Mouse (Mus musculus) myocyte (in vitro differentiated cells): Measurements from ENCODE around the gene Ndc1.

Experiments
- MAX ChIP-seq: IDR thresholded peaks from one replicate; pipeline ENCODE4 v1.6.1; 2011; ENCODE audit warnings: low read depth, mild to moderate bottlenecking, control low read depth
- MYOG ChIP-seq, 3 experiments: IDR thresholded peaks; one replicate each; pipeline ENCODE4 v1.6.1; 2011; ENCODE audit warnings: control low read depth in 2 of 3, low read depth in 2 of 3, mild to moderate bottlenecking in 2 of 3; ENCODE audit not compliant: insufficient read length in 2 of 3, control insufficient read depth in 1 of 3, insufficient read depth in 1 of 3
- POLR2A ChIP-seq: IDR thresholded peaks from one replicate; pipeline ENCODE4 v1.6.1; 2011; ENCODE audit warnings: low read depth, mild to moderate bottlenecking, control low read depth, moderate library complexity; ENCODE audit not compliant: insufficient read length
- REST ChIP-seq: IDR thresholded peaks from one replicate; pipeline ENCODE4 v1.6.1; 2011; ENCODE audit warnings: mild to moderate bottlenecking, control low read depth, moderate library complexity; ENCODE audit not compliant: insufficient read depth, insufficient read length
- TCF12 ChIP-seq: IDR thresholded peaks from one replicate; pipeline ENCODE4 v1.6.1; 2011; ENCODE audit warnings: mild to moderate bottlenecking, control low read depth; ENCODE audit not compliant: poor library complexity, insufficient read depth, severe bottlenecking

- TF ChIP-seq POLR2A (no peak), REST (no peak), MYOG (IDR thresholded peaks at IDR 0.05; ENCODE audit: control insufficient read depth in 1 of 3, insufficient read depth in 1 of 3, insufficient read length in 2 of 3, low read depth in 2 of 3) (no peak), MAX (no peak), TCF12 (no peak)
Measured at GRCm38 (mm10) chr4:107432717-107433116, 65.1 kb downstream of the Ndc1 start.
